Mouse (Mus musculus) thymus, postnatal 36 days (tissue): Measurements from ENCODE around the gene 9530068E07Rik.
A peak's percentile ranks its signal among the peaks of the same experiment; 100 is the strongest.
"Not testable (repeated sequence)": the region's sequence is repeated elsewhere in the genome, so short reads cannot be mapped to it uniquely, and the experiment has no call there.

Source experiments
- DNase-seq, 2 experiments: peaks; one replicate each; pipeline ENCODE4 v3.0.0; 2022; ENCODE audit warnings: mixed read lengths in 2 of 2

9530068E07Rik gene

DNA sequence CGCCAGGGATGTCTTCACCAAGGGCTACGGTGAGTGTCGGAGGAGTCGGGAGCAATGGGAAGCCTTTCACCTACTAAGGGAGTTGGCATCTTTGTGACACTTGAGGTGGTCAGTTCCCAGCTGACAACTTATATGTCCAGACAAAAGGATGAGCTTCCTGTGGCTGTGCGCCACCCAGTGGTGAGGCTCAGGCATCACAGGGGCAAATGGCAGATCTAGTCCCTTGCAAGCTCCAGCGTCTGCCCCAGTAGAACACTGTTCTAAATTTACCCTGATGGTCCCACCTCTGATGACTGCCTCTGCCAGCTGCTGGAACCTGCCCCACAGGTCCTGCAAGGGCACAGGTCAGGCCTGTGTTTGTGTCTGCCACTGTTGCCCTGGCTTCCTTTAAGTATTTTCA, 21.9 kb upstream of the 9530068E07Rik start:
- peak; percentile 64 to 66 for DNase-seq

DNA sequence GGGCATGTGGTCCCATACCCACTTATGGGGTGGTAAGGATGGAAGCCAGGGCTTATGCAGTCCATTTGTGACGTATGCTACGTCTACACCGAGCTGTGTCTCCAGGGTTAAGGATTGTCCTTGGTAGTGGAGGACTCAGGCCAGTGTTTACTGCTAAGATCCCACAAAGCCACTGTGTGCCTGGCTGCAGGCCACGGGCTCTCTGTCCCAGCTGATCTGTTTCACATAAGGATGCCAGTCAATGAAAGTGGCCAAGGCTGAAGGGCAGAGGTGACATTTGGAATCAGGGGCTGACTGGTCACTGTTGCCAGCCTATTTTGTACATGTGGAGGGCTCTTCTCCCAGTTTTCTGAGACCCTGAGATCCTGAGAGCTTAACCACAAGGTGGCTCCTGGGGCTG, 18.6 kb upstream of the 9530068E07Rik start:
- DNase-seq, result no peak

DNA sequence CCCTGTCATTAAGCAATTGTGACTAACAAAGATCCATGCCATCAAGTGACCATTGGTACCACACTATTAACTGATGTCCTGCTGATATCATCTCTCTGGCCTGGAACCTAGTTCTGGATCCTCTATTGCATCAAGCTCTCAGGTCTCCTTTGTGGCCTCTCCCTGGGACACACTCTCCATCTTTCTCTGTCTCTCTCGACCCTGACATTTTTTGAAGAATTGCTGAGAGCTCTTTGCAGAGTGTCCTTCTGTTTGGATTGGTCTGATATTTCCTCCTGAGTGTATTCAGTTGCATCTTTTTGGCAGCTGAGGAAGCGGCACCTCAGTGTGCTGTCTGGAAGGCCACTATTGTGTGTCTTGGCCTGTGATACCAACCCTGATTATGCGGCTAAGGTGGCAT, 17.0 kb upstream of the 9530068E07Rik start:
- DNase-seq, result no peak

DNA sequence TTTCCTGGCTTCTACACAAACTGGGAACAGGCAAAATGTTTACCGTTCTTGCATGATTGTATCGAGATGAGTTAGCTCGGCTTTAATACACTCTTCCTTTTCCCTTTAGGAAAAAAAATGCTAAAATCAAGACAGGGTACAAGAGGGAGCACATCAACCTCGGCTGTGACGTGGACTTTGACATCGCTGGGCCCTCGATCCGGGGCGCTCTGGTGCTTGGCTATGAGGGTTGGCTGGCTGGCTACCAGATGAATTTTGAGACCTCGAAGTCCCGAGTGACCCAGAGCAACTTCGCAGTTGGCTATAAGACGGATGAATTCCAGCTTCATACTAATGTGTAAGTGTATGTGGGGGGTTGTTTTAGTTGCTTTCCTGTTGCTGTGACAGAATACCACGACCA, 12.5 kb upstream of the 9530068E07Rik start:
- DNase-seq, result no peak

DNA sequence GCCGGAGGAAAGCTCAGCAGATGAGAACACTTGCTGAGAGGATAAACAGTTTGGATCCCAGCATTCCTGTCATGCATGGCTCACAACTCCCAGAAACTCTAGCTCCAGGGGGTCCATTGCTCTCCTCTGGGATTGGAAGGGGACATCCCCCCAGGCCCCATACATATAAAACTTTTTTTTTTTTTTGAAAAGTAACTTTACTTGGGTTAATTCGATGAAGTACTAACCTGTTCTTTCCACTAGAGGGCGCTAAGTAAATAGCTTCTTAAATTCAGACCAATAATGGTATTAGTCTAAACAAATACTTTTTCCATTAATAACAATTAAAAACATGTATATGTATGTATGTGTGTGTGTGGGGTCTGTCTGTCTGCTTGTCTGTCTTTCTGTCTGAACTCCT, 11.6 kb upstream of the 9530068E07Rik start:
- DNase-seq, result no peak

DNA sequence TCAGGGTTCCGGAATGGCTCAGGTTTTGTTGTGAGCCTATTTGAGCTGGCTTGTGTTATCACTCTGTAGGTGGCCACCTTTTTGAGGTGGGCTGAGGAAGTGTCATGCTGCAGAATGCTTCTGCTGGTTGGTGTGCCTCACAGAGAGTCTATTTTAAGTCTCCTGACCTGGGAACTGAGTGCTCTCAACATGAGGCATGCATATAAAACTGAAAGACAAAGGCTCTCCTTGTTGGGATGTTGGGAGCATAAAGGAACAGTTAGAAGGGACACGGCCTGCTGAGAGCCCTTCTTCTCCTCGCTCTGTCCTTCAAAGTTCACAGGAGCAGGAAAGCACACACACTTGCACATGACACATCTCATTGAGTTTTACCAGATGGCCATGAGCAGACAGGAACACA, 9.3 kb upstream of the 9530068E07Rik start:
- DNase-seq, result no peak

DNA sequence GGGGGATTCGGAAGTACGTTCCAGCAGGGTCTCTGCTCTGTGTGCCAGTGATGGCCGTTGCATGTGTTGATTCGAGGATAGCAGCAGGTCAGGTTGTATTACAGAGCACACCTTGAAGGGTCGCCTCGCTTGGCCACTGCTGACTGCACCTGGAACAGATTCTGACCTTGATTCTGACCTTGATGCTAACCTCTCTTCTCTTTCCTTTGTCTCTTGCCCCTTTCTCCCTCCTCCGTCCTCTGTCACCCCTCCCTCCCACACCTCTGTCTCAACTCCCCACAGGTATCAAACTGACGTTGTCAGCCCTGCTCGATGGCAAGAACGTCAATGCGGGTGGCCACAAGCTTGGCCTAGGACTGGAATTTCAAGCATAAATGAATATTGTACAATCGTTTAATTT, 8.1 kb upstream of the 9530068E07Rik start:
- no peak for DNase-seq

DNA sequence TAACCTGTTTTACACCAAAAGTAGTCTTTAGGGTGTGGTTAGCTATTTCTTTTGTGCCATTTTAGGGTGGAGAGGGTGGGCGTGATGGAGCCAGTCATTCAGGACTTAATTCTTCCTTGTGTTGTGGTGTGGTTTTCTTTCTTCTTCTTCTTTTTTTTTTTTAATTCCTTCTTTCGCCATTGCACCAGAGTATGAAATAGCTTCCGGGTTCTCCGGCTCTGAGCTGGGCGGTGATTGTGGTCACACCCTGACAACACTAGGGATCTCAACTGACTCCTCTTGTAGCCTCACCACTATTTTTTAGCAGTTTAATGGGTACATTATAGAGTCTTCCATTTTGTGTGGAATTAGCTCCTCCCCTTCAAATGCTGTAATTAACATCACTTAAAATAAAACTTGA, 7.2 kb upstream of the 9530068E07Rik start:
- not testable (repeated sequence) for DNase-seq

DNA sequence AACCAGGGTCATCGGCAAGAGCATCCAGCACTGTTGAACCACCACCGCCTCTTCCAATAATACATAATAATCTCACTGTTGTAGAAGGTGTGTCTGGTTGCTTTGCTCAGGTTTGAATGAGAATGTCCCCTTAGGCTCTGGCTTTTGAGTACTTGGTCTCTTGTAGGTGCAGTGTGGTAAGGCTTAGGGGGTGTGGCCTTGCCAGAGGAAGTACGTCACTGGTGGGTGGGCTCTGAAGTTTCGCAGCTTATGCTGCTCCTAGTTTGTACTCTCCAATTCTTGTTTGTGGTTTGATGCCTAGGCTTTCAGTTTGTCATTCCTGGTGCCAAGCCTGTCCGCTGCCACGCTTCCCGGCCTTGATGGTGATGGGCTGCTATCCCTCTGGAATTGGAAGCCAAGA, 6.3 kb upstream of the 9530068E07Rik start:
- no peak for DNase-seq

DNA sequence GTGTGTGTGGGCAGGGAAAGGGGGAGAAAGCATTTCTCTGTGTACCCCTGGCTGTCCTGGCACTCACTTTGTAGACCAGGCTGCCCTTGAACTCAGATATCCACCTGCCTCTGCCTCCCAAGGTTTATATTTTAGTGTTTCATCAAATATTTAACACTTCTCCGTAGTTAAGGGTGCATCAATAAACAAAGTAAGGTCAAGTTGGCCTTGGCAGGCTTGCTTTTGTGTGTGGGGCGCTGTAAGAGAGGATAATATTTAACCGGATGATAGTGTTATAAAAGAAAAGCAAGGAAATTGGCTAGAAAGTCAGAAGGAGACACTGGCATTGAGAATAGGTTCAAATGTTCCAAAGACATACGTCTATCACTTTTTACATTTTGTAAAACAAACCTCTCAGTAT, 1.7 kb upstream of the 9530068E07Rik start:
- no peak for DNase-seq

DNA sequence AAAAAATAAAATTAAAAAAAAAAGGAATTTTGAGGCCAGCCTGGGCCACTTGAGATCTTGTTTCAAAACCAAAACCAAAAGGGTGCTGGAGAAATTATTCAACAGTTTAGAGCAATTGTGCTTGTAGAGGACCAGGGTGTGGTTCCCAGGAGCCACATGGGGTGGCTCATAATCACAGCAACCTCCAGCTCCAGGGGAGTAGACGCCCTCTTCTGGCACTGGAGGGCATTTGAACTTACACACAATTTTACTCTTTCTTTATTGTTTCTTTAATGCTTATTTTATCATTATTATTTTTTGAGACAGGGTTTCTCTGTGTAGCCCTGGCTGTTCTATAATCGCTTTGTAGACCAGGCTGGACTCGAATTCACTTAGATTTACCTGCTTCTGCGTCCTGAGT, 885 bp upstream of the 9530068E07Rik start:
- DNase-seq, result no peak

DNA sequence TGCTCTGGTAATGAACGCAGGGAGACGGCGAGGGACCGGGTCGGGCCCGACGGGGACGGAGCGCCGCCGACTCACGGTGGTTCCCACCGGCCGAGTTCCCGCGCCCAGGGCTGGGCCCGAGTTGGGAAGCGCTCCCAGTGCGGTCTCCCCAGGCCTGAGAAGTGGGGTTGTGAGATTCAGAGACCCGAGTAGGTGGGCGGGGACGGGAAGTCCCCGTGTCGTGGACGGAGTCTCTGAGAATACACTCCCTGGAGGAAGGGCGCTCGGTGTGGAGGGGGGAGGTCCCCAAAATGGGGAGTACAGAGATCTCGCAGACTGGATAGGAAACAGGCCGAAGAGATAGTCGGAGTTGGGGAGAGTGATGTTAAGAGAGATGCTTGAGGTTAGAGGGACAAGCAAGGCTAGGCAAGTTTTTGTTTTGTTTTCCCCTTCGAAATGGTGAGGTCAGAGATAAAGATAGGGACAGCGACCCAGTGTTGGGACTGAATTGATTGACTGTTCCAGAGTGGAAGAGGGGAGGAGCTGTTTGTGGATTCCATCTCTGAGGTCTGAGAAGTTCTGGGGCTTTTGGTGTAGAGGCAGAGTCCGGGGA, 465 bp downstream of the 9530068E07Rik start:
- no peak for DNase-seq

DNA sequence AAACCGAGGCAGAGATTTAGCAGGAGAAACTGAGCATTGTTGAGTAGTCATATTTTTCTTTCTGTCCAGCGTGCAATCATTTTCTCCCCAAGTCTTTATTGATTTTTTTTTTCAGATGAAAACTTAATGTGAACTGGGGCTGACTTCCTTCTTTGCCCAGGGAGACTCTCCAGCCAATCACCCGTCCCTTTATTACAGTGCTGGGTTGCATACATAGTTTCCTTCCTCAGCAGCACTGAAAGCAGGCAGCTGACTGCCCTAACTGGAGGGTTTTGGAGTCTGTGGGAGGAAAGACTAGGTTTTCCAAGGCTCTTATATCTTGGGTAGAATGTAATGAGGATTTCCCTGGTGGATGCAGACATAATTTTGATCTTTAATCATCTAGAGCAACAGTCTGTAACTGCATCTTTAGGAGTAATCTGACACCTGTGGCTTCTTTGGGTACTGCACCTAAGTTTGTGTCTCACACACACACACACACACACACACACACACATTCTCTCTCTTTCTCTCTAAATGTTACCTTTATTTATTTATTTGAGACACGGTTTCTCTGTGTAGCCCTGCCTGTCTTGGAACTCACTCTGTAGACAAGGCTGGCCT, 1.3 kb downstream of the 9530068E07Rik start:
- no peak for DNase-seq

DNA sequence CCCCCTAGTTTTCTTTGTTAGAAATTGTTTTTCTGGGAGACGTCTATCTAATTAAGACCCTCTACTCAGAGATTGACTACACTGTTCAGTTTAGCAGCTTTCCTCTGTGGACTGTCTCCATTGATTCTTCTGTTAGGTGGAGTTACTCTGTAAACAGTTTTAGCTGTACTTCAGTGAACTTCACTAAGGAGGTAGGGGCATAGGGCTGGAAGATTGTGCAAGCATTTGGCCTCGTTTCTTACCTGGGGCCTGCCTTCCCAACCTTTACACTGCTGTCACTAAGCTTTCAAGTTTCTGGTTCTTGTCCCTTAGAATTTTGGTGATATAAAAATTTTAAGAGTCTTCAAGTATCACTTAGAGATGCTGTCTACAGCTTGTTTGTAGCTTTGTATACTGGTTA, 5.2 kb downstream of the 9530068E07Rik start:
- DNase-seq, result no peak

DNA sequence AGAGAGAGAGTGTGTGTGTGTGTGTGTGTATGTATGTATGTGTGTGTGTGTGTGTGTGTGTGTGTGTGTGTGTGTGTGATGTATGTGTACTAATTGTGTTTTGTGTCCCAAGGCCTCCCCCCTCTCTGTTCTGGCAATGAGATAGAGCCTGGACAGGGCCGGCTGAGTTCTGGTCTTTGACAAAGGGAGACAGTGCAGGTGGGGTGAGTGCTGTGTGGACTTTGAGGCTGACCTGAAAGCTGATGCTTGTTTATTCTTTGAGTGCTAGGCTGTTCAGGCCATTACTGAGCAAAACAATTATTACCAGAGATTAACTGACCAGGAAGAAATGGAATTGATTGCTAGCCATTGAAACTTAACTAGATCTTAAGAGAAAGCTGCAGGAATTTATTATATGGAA, 6.3 kb downstream of the 9530068E07Rik start:
- no peak for DNase-seq

DNA sequence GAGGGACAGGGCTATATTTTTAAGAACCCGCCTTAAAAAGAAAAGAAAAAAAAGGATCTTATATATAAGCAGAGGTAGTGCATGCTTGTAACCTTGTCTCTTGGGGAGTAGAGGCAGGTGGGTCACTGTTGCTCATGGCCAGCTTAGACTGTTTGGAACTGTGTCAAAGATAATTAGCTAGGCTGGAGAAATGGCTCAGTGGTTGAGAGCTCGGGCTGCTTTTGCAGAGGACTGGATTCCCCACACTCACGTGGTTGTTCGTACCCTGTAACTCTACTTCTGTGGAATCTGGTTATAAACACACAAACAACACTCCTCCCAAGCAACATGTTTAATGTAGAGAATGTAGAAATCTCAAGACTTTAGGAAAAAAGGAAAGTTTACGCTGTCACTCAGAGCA, 8.0 kb downstream of the 9530068E07Rik start:
- DNase-seq, result no peak

DNA sequence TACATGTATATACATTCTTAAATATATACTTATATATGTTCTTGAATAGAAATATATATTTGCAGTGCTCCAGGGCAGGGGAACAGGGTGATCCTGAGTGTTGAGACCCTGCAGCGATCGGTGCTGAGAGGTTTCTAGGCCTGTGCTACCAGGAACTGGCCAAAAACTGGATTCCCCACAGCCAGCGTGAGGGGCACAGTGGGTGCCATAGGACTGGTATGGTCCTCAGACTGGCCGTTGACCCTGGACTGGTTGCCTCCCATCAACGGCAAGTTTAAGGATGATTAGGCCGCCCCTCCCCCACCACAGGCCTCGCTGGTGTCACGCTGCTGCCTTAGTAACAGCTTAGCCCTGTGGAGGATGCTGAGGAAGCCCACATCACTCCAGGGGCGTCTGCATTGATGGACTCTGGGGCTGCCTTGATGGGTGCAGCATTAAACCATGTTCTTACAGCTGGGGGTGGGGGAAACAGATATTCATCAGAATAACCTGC, 9.0 kb downstream of the 9530068E07Rik start:
- DNase-seq, result no peak

DNA sequence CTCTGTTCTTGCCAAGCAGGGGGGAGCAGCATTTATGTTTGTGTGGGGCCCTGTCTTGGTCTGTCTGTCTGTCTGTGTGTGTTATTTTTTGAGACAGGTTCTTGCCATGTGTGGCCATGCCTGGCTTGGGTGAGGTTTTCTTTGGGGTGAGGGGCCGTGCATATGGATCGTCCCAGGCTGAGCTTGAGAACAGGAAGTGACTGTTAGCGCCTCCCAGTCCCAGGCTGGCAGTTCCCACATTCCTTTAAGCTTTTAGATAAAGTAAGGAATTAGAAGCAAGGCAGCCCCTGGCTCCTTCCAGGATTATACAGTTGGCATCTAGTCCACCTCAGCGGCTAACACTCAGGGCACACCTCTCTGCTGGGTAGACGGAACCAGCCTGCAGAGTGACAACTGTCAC, 13.1 kb downstream of the 9530068E07Rik start:
- DNase-seq, result no peak

DNA sequence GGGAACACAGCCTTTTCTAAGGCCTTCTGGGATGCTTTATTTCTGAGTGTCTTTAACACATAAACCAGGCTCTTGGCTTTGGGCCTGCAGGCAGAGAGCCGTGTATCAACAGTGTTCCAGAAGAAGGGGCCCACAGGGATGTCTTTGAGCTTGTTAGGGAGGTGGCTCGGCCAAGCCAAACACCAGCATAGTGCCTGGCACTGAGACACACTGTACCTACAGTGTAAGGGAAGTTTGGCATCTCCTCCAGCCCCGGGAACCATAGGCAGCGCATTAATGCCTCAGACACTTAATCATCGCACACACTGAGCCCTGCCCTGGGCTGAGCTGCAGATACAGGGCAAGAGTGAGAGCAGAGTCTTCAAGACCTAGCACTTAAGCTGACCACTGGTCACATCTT, 22.1 kb downstream of the 9530068E07Rik start:
- no peak for DNase-seq

DNA sequence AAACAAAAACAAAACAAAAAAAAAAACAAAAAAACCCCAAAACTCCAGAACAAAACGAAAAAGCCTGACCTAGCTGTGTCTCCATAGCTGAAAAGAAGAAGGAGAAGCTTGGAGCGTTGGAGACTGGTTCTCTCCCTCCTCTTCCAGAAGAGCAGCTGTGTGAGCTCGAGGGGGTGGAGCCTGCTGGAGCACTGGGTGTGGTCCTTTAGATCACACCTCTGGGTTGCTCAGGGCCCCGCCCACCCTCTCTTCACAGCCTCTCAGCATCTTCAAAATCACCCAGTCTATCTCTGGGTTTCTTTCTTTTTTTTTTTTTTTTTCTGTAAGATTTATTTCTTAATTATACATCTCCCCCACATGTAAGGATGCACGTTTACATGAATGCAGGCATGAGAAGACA, 23.0 kb downstream of the 9530068E07Rik start:
- DNase-seq, result peak; percentile 56 to 75

DNA sequence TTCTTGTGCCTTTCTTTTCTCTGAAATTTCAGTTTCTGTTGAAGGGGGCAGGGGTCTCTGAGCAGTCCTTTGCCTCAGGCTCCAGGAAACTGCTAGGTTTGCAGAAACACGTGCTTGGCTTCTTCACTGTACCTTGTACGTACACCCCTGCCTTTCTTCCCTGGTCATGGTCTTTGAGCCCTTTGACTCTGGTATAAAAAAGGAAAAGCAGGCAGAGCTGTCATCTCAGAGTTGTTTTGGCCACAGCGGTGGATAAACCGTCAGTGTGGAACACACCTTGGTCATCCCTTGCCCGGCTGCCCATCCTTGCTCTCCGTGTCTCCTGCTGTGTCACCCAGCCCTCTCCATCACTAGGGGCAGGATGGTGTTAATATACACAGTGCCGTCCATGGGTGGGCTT, 23.6 kb downstream of the 9530068E07Rik start:
- no peak for DNase-seq

DNA sequence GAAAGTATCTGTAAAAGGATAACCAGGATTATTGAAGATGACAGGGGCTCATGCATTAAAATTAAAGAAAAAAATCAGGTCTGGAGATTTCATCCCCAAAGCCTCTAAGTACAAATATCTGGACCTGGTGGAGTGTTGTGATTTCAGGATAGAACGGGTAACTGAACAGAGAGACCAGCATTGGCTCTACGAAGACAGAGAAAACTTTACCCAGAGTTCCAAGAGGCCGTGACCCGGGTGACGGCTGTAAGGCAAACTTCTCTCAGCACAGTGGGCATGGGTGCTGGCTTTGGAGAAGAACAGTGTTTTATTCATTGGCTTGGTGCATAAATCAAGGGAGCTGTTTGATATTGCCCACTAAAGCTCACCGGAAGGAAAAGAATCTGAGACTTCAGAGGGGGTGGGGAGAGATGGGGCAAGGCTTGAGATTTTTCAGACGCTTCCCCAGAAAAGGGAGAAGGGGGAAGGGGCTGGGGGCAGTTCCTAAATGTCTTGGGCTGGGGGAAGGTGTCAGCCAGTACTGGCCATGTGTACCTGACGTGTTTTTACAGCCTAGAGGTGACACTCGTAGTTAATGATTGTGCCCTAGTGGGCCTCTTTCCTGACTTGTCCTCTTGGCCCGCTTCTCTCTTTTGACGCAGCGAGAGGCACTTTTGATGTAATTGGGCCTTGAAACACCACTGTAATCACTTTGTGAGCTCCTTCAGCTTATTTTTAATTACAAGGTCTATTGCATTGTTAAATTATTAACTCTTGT, 24.2 kb downstream of the 9530068E07Rik start:
- no peak for DNase-seq

DNA sequence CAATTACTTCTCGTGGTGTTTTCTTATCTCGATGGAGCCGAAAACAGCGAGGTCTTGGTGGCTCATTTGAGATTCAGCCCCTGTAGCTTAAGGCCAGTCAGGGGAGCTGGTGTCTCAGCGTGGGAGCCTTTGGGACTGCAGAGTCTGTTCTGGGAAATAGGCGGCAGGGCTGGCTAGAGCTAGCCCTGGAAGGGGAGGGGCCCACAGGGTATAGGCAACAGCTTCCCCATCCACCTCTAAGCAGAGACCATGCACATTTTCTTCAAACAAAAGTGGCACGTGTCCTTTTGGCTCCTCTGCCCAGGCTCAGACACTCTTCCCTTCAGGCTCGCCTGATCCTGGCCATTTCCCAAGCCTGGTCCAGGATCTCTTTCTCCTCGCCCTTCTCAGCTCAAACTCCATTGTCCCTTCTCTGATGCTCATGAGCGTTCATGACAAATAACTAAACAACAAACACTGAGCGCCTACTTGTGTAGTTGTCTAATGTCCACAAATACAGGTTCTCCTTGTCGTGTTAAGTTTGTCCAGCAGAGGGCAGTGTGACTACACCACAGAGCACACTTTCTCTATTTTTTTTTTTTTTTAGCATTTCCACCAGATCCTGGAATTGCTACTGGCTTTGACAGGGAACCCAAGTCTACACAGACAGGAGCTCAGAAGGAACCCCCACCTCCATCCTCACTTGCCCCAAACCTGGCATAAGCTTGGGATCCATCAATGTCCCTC, 25.0 kb downstream of the 9530068E07Rik start:
- peak in 1 of 2 experiments; percentile 47 for DNase-seq

DNA sequence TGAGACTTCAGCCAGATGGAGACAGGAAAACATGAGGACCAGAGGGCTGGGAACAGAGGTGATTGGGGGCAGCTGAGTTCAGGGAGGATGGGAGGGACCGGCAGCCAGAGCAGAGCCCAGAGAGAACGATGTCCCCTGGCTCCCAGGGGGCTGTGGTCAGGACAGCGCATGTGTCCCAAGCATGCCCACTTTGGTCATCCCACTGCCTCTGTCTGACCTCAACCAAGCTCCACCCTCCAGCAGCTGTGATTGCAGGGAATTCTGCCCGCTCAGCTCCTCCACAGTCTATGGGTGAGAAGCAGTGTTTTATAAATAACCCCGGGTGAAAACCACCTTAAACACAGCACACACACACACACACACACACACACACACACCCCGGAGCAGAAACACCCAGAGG, 33.2 kb downstream of the 9530068E07Rik start:
- no peak for DNase-seq
